Mouse (Mus musculus) stomach, postnatal 0 days (tissue): ENCODE measurements around the gene Ccdc9b. TPM values are rescaled to one million over a fixed set of nuclear protein-coding genes. Genes with fewer than 3 reads are reported as not detected.

Experiments used
- ATAC-seq: fragments of 200-750 bp; cut with Nextera tagmentation; 2 replicates; pipeline ENCODE4 v1.8.0; 2017; ENCODE audit not compliant: low FRiP score, low TSS enrichment
- DNase-seq: peaks from one replicate; pipeline ENCODE4 v3.0.0-alpha.2; 2016; ENCODE audit warnings: low spot score
- H3K27ac ChIP-seq: fragments of 300-500 bp; sonication (generic); replicated peaks from 2 replicates; pipeline ENCODE4 v1.5.1; 2014; ENCODE audit warnings: mild to moderate bottlenecking, control low read depth
- H3K27me3 ChIP-seq: fragments of 300-500 bp; sonication (generic); 2 replicates; pipeline ENCODE4 v1.6.1; 2014; ENCODE audit warnings: low read length; ENCODE audit not compliant: control insufficient read depth, insufficient read depth
- H3K36me3 ChIP-seq: fragments of 300-500 bp; sonication (generic); 2 replicates; pipeline ENCODE4 v1.6.1; 2014; ENCODE audit warnings: low read length, mixed read lengths; ENCODE audit not compliant: control insufficient read depth, insufficient read depth
- H3K4me1 ChIP-seq: fragments of 300-500 bp; sonication (generic); replicated peaks from 2 replicates; pipeline ENCODE4 v1.6.1; 2014; ENCODE audit warnings: antibody characterized with exemption; ENCODE audit not compliant: control insufficient read depth, insufficient read depth
- H3K4me2 ChIP-seq: fragments of 300-500 bp; sonication (generic); replicated peaks from 2 replicates; pipeline ENCODE4 v1.6.1; 2014; ENCODE audit warnings: low read depth, mild to moderate bottlenecking, control low read depth, moderate library complexity
- H3K4me3 ChIP-seq: fragments of 300-500 bp; sonication (generic); 2 replicates; pipeline ENCODE4 v1.5.1; 2014; ENCODE audit warnings: low read depth, low read length, control low read depth
- H3K9ac ChIP-seq: fragments of 300-500 bp; sonication (generic); 2 replicates; pipeline ENCODE4 v1.6.1; 2014; ENCODE audit warnings: mild to moderate bottlenecking, low read length, control low read depth, mixed read lengths
- H3K9me3 ChIP-seq: fragments of 300-500 bp; sonication (generic); 2 replicates; pipeline ENCODE4 v1.6.1; 2016; ENCODE audit warnings: low read length; ENCODE audit not compliant: control insufficient read depth
- CTCF ChIP-seq: IDR thresholded peaks from 2 replicates; pipeline ENCODE4 v1.5.1; 2016; ENCODE audit warnings: antibody characterized with exemption, low read depth, mild to moderate bottlenecking, moderate library complexity
- EP300 ChIP-seq: optimal IDR thresholded peaks from 2 replicates; pipeline ENCODE3; 2016; ENCODE audit warnings: antibody characterized with exemption
- WGBS: fragments of 180-500 bp; shearing (Covaris S2); extraction: QIAGEN DNeasy Blood & Tissue Kit; methylation state at CpG from one replicate; pipeline ENCODE4 v1.1.7; 2014; 5-methylcytosine and 5-hydroxymethylcytosine counted together
- polyA plus RNA-seq: library from polyadenylated mRNA; unstranded; fragments of >200 nt; fragmentation: Nextera tagmentation; extraction: Ambion mirVana; gene quantifications from 2 replicates; pipeline ENCODE4 v1.2.1, GENCODE M21; 2015

Ccdc9b gene
- polyA plus RNA-seq, 1 experiment from 2014 or later, result 2.9 TPM

DNA sequence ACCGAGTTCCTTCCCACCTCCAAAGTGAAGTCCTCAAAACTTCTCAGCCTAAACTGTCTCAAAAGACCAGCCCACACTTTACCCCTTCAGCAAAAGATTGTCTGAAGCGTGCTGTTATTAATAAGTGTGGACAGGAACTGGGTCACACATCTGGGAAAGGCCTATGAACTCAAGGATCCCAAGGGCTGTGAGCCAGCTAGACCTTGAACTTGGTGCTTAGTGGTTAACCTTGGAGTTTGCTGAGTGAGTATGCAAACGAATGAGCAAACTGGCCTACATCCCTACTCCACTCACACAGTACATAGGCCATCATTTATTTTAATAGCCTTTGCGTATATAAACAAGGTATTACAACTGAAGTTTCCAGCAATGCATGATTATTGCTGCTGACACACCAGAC lies 37.0 kb downstream of the Ccdc9b start:
- no peak overlapping the region for H3K9ac ChIP-seq
- no peaks in the 10 kb centered on the region for H3K9me3 ChIP-seq
- H3K4me1 ChIP-seq, result peaks cover 5% of the 10 kb centered on the region
- no peaks in the 10 kb centered on the region for H3K27me3 ChIP-seq
- 70% methylated on average over 4 of the region's 4 CpGs for WGBS
- no peak overlapping the region for H3K27ac ChIP-seq
- H3K4me3 ChIP-seq, result no peak overlapping the region
- no peak overlapping the region for H3K4me2 ChIP-seq
- TF ChIP-seq EP300 (no peak), CTCF (no peak)
- DNase-seq, result no peak
- no peak for ATAC-seq
- no peaks in the 10 kb centered on the region for H3K36me3 ChIP-seq

DNA sequence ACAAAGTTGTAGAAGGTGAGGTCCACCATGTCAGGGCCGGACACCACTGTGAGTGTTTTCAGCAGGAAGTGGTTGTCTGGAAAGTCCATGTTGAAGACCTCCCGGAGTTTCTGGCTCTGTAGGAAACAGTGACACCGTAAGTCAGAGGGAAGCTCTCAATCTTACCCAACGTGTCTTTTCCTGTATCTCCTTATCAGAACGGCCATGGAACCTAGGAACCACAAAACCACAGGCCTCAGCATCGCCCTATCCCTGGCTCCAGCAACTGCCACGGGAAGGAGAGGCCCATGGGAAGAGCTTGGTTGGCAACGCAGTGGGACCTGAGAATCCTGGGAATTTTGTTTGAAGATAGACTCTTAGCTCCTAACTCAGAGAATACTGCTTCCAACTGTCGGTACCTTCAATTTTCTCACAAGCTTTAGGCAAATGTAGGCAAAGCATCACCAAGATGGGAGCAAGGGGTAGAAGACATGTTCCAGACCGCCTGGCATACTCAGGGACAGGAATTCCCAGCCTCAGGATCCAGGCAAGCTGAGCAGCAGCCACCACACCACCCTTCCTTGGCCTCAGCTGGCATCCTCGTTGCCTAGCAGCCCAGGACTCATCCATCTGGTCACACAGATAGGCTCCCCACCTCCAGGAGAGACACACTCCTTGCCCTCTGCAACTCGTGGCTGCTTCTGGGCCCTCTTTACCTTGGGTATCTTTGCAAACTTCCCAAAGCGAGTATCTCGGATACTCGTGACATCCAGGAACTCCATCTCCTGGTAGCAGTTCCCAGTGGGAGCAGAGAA lies 38.6 kb downstream of the Ccdc9b start:
- no peak overlapping the region for H3K27ac ChIP-seq
- no peaks in the 10 kb centered on the region for H3K27me3 ChIP-seq
- DNase-seq (no peak), ATAC-seq (no peak)
- H3K4me3 ChIP-seq, result no peak overlapping the region
- no peaks in the 10 kb centered on the region for H3K36me3 ChIP-seq
- TF ChIP-seq EP300 (no peak), CTCF (no peak)
- no peak overlapping the region for H3K9ac ChIP-seq
- peaks cover 2% of the 10 kb centered on the region; the same call in 1 of the 2 replicates for H3K4me1 ChIP-seq
- 83% methylated on average over 15 of the region's 15 CpGs for WGBS
- no peak overlapping the region for H3K4me2 ChIP-seq
- no peaks in the 10 kb centered on the region for H3K9me3 ChIP-seq

DNA sequence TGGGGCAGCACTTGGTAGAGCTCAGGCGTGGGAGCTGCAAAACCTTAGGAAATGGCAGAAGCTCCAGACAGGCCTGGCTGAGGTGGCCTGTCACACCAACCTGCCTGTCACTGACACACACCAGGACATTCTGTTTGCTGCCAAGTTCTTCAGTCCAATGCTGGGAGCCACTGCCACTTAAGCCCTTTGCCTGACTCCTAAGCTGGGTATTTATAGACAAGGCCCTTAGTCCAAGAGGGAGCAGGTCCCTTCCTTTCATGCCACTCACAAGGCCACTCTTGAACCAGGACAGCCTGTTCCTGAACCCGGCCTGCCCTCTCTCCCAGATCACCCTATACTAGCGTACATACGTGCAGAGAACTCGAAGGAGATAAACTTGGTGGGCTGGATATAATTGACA lies 45.8 kb downstream of the Ccdc9b start:
- H3K4me3 ChIP-seq, result no peak overlapping the region
- no peak overlapping the region for H3K9ac ChIP-seq
- H3K9me3 ChIP-seq, result no peaks in the 10 kb centered on the region
- no peak overlapping the region for H3K4me2 ChIP-seq
- no peaks in the 10 kb centered on the region for H3K4me1 ChIP-seq
- 83% methylated on average over 5 of the region's 5 CpGs for WGBS
- no peak overlapping the region for H3K27ac ChIP-seq
- H3K36me3 ChIP-seq, result no peaks in the 10 kb centered on the region
- DNase-seq (no peak), ATAC-seq (no peak)
- peaks cover 2% of the 10 kb centered on the region; the same call in 1 of the 2 replicates for H3K27me3 ChIP-seq
- TF ChIP-seq CTCF (no peak), EP300 (no peak)

DNA sequence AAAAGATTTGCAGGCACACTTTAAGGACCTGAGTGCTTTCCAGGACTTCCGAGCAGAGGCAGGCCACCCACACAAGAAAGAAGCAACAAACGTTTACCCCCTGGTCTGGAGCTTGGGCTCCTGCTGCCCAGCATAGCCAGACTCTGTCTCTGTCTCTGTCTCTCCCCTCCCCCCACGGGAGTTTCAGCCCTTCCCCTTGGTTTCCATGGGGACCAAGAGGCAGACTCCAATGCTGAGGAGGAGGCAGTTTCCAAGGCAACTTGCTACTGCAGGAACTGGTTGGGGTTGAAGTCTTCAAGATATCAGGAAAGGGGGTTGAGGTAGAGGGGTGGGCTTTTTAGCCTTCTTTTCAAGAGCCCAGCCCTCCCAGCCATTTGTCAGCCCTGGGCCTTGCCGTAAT lies 48.2 kb downstream of the Ccdc9b start:
- Histone ChIP-seq H3K27ac (no peak overlapping the region), H3K9me3 (no peaks in the 10 kb centered on the region), H3K4me1 (no peaks in the 10 kb centered on the region; the same call in 1 of the 2 replicates), H3K9ac (no peak overlapping the region), H3K4me2 (no peak overlapping the region), H3K4me3 (no peak overlapping the region), H3K36me3 (no peaks in the 10 kb centered on the region), H3K27me3 (peaks cover 4% of the 10 kb centered on the region; the same call in 1 of the 2 replicates)
- DNase-seq (no peak), ATAC-seq (no peak)
- 44% methylated on average over 4 of the region's 4 CpGs for WGBS
- TF ChIP-seq EP300, result no peak
- no peak for TF ChIP-seq CTCF

DNA sequence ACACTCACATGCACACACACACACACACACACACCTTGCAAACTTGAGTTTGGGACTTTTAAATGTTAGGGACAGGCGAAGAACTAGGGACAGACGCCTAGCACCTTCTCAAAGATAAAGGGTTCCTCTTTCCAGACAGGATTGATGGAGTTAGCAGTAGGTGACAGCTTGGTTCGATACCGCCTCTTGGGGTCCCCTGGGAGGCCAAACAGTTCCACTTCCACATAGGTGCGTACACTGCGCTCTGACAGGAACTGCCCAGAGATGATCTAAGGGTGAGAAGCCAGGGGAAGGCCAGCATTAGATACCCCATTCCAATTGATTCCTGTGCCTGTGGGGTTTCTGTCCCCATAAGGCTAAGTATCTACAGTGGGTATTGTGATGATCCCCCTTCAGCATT lies 48.8 kb downstream of the Ccdc9b start:
- no peak for ATAC-seq
- no peak for DNase-seq

DNA sequence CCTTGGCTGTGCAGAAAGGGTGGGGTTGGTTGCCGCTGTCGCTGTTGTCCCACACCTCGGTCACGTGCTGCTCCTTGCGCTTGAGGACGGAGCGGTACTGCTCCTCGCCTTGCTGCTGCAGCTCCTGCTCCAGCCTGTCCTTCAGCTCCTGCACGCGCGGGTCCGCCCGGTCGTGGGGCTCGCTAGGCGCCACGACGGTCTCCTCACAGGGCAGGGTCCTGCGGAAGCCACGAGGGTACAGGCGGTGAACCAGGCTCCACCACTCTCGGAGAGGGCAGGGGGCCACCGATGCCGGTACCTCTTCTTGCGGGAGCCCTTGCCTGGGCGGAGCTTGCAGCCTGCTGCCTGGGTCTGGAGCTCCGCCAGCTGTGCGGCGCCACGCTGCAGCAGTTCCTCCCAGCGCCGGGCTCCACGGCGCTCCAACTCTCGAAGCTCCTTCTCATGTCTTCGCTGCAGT lies 51.4 kb downstream of the Ccdc9b start:
- Histone ChIP-seq H3K27me3 (peaks cover 6% of the 10 kb centered on the region; the same call in 1 of the 2 replicates), H3K4me3 (peak overlapping the region; percentile 35), H3K9me3 (no peaks in the 10 kb centered on the region), H3K4me2 (peak overlapping the region; percentile 65), H3K27ac (no peak overlapping the region), H3K4me1 (no peaks in the 10 kb centered on the region; the same call in 1 of the 2 replicates), H3K9ac (peak overlapping the region; percentile 45; the same call in 1 of the 2 replicates), H3K36me3 (no peaks in the 10 kb centered on the region)
- ATAC-seq (peak; percentile 73), DNase-seq (peak; percentile 70)
- WGBS, result under 1% methylated on average over 33 of the region's 36 CpGs
- TF ChIP-seq EP300 (no peak), CTCF (no peak)

More for the DNA sequence above, 48.8 kb downstream of the Ccdc9b start:
- H3K36me3 ChIP-seq, result no peaks in the 10 kb centered on the region
- no peak for TF ChIP-seq EP300
- no peak for TF ChIP-seq CTCF
- H3K4me1 ChIP-seq, result no peaks in the 10 kb centered on the region; the same call in 1 of the 2 replicates
- no peak overlapping the region for H3K9ac ChIP-seq
- no peaks in the 10 kb centered on the region for H3K9me3 ChIP-seq
- no peak overlapping the region for H3K4me2 ChIP-seq
- WGBS, result 88% methylated on average over 6 of the region's 6 CpGs
- no peak overlapping the region for H3K4me3 ChIP-seq
- H3K27me3 ChIP-seq, result peaks cover 4% of the 10 kb centered on the region; the same call in 1 of the 2 replicates
- no peak overlapping the region for H3K27ac ChIP-seq
